Mouse (Mus musculus) stomach, embryonic 14.5 days (tissue): ENCODE measurements around the gene Armh3. TPM values are rescaled to one million over a fixed set of nuclear protein-coding genes. Genes with fewer than 3 reads are reported as not detected.

Experiments
- ATAC-seq: fragments of 200-750 bp; cut with Nextera tagmentation; 2 replicates; pipeline ENCODE4 v1.8.0; 2017; ENCODE audit warnings: low read depth, moderate TSS enrichment; ENCODE audit not compliant: insufficient number of reproducible peaks, insufficient read depth, low FRiP score
- H3K27ac ChIP-seq: fragments of 300-500 bp; sonication (generic); 2 replicates; pipeline ENCODE4 v1.5.1; 2014; ENCODE audit warnings: mild to moderate bottlenecking, low read length, moderate library complexity, mixed read lengths
- H3K27me3 ChIP-seq: fragments of 300-500 bp; sonication (generic); 2 replicates; pipeline ENCODE4 v1.6.1; 2014; ENCODE audit warnings: low read length, control low read depth, mixed read lengths; ENCODE audit not compliant: control insufficient read depth, insufficient read depth
- H3K36me3 ChIP-seq: fragments of 300-500 bp; sonication (generic); 2 replicates; pipeline ENCODE4 v1.6.1; 2014; ENCODE audit warnings: mild to moderate bottlenecking, control low read depth, low read length, moderate library complexity, mixed read lengths; ENCODE audit not compliant: control insufficient read depth, insufficient read depth
- H3K4me1 ChIP-seq: fragments of 300-500 bp; sonication (generic); 2 replicates; pipeline ENCODE4 v1.6.1; 2014; ENCODE audit warnings: low read length, control low read depth, mixed read lengths; ENCODE audit not compliant: control insufficient read depth, insufficient read depth
- H3K4me2 ChIP-seq: fragments of 300-500 bp; sonication (generic); replicated peaks from 2 replicates; pipeline ENCODE4 v1.6.1; 2014; ENCODE audit warnings: low read depth, low read length, control low read depth
- H3K4me3 ChIP-seq: fragments of 300-500 bp; sonication (generic); 2 replicates; pipeline ENCODE4 v1.5.1; 2014; ENCODE audit warnings: low read depth, low read length, control low read depth
- H3K9ac ChIP-seq: fragments of 300-500 bp; sonication (generic); replicated peaks from 2 replicates; pipeline ENCODE4 v1.6.1; 2014; ENCODE audit warnings: low read depth, mild to moderate bottlenecking, control low read depth, low read length, moderate library complexity, mixed read lengths
- H3K9me3 ChIP-seq: fragments of 300-500 bp; sonication (generic); 2 replicates; pipeline ENCODE4 v1.6.1; 2016; ENCODE audit warnings: low read depth, low read length, control low read depth; ENCODE audit not compliant: control insufficient read depth
- WGBS: fragments of 180-500 bp; shearing (Covaris S2); extraction: QIAGEN DNeasy Blood & Tissue Kit; methylation state at CpG from one replicate; pipeline ENCODE4 v1.1.7; 2014; 5-methylcytosine and 5-hydroxymethylcytosine counted together
- polyA plus RNA-seq: library from polyadenylated mRNA; unstranded; fragments of >200 nt; fragmentation: Nextera tagmentation; extraction: Ambion mirVana; gene quantifications from 2 replicates; pipeline ENCODE4 v1.2.1, GENCODE M21; 2014

The Armh3 gene
- polyA plus RNA-seq, 1 experiment from 2014 or later: 21.0 TPM

DNA sequence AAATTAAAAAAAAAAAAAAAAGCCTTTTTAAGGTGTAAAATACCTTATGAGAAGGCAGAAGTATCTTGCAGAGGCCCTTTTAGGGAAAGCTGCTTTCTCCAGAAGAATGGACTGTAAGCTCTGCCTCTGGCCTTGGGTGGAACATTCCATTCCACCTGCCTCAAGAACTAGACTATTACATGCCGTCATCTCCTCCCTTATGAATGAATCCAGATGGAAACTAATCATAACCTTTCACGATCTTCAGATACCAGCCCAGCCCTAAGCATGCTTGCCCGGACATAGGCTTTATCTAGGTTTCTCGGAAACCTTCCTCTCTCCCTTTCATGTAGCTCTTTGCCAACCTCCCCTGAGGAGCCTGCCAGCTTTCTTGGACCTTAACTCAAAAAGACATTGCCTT, 210.0 kb downstream of the Armh3 start:
- Histone ChIP-seq H3K27me3 (no peaks in the 10 kb centered on the region), H3K4me2 (no peak overlapping the region), H3K36me3 (no peaks in the 10 kb centered on the region), H3K4me1 (no peaks in the 10 kb centered on the region), H3K27ac (no peak overlapping the region), H3K4me3 (no peak overlapping the region), H3K9ac (no peak overlapping the region), H3K9me3 (no peaks in the 10 kb centered on the region)
- ATAC-seq: no peak
- WGBS: 77% methylated on average over 4 of the region's 4 CpGs

DNA sequence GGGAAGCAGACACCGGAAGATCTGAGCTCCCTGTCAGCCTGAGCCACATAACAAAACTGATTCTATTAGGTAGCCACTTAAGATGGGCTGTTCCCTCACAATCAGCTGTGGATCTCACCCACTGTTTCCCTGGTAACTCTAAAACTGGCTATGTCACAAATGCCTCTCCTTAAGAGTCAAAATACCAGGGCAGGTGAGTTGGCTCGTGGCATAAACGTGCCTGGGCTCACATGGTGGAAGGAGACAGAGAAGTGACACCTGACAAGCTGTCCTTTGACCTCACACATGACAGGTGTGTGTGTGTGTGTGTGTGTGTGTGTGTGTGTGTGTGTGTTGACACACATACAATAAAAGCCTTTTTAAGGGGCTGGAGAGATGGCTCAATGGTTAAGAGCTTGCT, 210.8 kb downstream of the Armh3 start:
- H3K9me3 ChIP-seq: no peaks in the 10 kb centered on the region
- ATAC-seq: no peak
- WGBS: 60% methylated on average over 3 of the region's 3 CpGs
- H3K36me3 ChIP-seq: no peaks in the 10 kb centered on the region
- no peak overlapping the region for H3K27ac ChIP-seq
- no peak overlapping the region for H3K9ac ChIP-seq
- H3K4me2 ChIP-seq: no peak overlapping the region
- H3K4me3 ChIP-seq: no peak overlapping the region
- H3K4me1 ChIP-seq: no peaks in the 10 kb centered on the region
- no peaks in the 10 kb centered on the region for H3K27me3 ChIP-seq

DNA sequence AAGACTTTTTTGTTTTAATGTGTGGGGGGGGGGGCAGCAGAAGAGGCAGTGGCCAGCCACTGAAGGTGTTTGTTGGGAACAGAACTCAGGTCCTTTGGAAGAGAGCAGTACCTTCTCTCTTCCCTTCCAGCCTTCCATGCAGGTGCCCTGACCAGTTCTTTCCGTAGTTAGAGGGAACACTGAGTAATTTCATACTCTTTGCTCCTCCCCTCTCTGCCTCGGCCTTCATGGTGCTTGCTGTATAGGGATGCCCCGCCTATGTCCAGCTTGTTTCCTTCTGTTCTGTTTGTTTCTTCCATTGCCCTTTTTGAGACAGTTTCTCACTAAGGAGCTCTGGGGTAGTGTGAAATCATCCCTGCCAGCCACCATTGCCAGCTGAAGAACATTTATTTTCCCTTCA, 212.8 kb downstream of the Armh3 start:
- no peak overlapping the region for H3K27ac ChIP-seq
- WGBS: 49% methylated on average over 3 of the region's 3 CpGs
- no peak overlapping the region for H3K9ac ChIP-seq
- H3K4me2 ChIP-seq: no peak overlapping the region
- H3K27me3 ChIP-seq: no peaks in the 10 kb centered on the region
- peaks cover 7% of the 10 kb centered on the region for H3K4me1 ChIP-seq
- no peak for ATAC-seq
- H3K9me3 ChIP-seq: no peaks in the 10 kb centered on the region
- no peak overlapping the region for H3K4me3 ChIP-seq
- peaks cover 3% of the 10 kb centered on the region; the same call in 1 of the 2 replicates for H3K36me3 ChIP-seq

DNA sequence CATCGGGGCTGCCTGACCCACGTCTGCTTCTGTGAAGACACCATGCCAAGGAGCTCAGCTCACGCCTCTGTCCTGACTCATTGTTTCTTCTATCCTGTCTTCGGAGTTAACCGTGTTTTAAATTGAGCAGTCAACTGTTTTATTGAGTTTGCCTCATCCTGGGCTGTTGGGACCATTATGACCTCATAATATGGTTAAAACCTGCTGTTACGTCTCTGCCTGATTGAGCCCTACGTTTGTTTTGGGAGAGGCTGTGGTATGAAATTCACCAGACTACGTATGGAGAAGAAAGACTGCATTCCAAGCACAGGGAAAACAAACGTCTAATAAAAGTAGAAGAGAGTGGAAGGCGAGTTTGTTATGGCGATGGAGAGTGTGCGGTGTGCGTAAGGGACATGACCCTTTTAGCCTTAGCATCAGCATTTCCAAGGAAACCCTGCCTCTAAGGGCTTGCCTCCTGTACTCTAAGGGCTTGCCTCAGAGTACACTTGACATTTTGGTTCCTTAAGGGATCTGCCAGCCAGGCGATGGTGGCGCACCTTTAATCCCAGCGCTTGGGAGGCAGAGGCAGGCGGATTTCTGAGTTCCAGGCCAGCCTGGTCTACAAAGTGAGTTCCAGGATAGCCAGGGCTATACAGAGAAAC, 214.2 kb downstream of the Armh3 start:
- H3K27ac ChIP-seq: peak overlapping the region; percentile 76; the same call in 1 of the 2 replicates
- H3K9ac ChIP-seq: 0 out of 2 replicates have a peak overlapping the region, but pooled peaks have one; percentile 21
- ATAC-seq: no peak
- H3K9me3 ChIP-seq: no peaks in the 10 kb centered on the region
- peaks cover 10% of the 10 kb centered on the region; the same call in 1 of the 2 replicates for H3K36me3 ChIP-seq
- H3K4me2 ChIP-seq: peak overlapping the region; percentile 63
- WGBS: 30% methylated on average over 17 of the region's 17 CpGs
- peaks cover 12% of the 10 kb centered on the region for H3K4me1 ChIP-seq
- peak overlapping the region; percentile 37 for H3K4me3 ChIP-seq
- H3K27me3 ChIP-seq: no peaks in the 10 kb centered on the region

DNA sequence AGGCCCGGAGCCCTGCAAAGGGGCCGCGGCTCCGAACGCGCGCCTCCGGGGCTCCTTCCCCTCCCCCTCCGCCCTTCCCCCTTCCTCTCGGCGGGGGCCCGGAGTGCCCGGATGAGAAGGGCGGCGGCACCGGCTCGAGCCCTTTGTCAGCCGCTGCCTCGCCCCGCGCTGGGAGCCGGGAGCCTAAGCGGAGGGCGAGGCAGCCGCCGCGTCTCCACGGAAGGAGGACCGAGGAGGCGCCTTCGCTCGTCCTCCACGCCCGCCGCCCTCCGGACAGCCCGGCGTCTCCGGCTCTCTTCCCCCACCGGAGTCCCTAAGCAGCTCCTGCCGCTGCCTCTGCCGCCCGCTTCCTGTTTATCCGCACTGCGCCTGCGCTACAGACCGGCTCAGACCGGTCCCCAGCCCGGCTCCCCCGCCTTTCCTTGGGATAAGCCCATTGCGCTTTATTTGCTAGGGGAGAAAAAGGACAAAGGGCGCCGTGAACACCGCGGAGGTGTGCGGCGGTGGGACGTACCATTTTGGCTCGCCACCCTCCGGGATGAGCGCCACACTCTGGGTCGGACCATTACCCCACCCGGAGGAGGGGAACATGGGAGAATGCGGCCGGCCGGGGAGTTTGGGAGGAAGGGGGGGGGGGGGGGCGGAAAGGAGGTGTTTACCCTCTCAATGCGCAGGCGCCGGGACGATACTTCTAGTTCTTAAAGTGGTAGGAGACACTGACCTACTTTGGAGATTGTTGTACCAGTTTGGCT, 214.9 kb downstream of the Armh3 start, which contains the start of gene Mgea5:
Gene Mgea5 (minus strand): TSS at position 657 of the 752 bp plus-strand sequence.
- H3K9me3 ChIP-seq: no peaks in the 10 kb centered on the region
- peaks cover 17% of the 10 kb centered on the region; the same call in 1 of the 2 replicates for H3K36me3 ChIP-seq
- no peaks in the 10 kb centered on the region for H3K27me3 ChIP-seq
- under 1% methylated on average over 55 of the region's 71 CpGs for WGBS
- peak; percentile 97 for ATAC-seq
- peaks cover 12% of the 10 kb centered on the region for H3K4me1 ChIP-seq
- peak within 1 kb of the TSS; percentile 63 for H3K4me2 ChIP-seq
- H3K27ac ChIP-seq: peak within 1 kb of the TSS; percentile 94
- H3K4me3 ChIP-seq: peak within 1 kb of the TSS; percentile 76
- H3K9ac ChIP-seq: peak within 1 kb of the TSS; percentile 92

DNA sequence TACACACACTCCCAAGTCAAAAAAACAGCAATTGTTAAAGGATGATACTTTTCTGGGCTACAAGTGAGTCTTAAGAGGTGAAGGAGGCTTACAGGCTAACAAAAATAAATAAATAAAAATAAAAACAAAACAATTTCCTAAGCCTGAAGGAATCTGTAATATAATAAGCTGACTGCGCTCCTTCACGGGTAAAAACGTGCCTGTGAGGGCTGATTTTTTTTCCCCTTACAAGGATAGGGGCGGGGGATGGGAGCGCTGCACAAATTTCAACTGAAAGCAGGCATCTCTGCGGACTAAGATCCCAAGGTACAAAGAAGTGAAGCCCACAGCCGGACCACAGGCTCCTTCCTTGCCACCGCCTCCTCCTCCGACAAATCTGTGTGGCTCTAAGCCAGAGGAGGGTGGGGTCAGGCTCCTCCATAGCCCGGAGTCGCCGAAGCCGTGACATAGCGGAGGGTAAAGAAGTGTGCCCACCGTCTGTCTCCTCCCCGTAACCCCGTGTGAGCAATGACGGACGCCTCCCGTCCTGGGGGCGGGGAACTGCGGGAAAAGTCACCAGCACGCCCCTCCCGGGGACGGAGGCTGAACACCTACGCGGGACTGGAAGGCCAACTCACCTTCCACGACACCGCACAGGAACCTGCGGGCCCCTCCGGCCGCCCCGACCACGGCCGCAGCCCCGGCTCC, 215.8 kb downstream of the Armh3 start:
- Histone ChIP-seq H3K4me1 (peaks cover 12% of the 10 kb centered on the region), H3K4me2 (peak overlapping the region; percentile 58), H3K27me3 (no peaks in the 10 kb centered on the region), H3K9ac (peak overlapping the region; percentile 92), H3K27ac (peak overlapping the region; percentile 94), H3K9me3 (no peaks in the 10 kb centered on the region), H3K36me3 (peaks cover 26% of the 10 kb centered on the region; the same call in 1 of the 2 replicates), H3K4me3 (peak overlapping the region; percentile 76)
- peak; percentile 47 for ATAC-seq
- WGBS: under 1% methylated on average over 35 of the region's 36 CpGs

DNA sequence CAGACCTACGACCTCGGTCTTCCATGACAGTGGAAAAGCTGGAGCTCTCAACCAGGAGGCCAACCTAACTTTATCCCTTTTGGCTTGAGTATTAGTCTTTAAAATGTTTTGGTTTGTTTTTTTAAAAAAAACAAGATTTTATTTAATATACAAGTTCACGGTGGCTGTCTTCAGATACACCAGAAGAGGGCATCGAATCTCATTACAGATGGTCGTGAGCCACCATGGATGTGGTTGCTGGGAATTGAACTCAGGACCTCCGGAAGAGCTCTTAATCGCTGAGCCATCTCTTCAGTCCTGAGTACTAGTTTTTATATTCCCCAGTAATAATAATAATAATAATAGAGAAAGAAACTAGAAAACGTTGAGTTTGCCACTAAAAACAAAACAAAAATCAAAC, 216.6 kb downstream of the Armh3 start:
- Histone ChIP-seq H3K27ac (no peak overlapping the region), H3K27me3 (no peaks in the 10 kb centered on the region), H3K9me3 (no peaks in the 10 kb centered on the region), H3K4me2 (peak overlapping the region; percentile 58), H3K4me3 (peak overlapping the region; percentile 76), H3K4me1 (peaks cover 12% of the 10 kb centered on the region), H3K9ac (no peak overlapping the region), H3K36me3 (peaks cover 26% of the 10 kb centered on the region; the same call in 1 of the 2 replicates)
- 61% methylated on average over 8 of the region's 8 CpGs for WGBS
- ATAC-seq: no peak

DNA sequence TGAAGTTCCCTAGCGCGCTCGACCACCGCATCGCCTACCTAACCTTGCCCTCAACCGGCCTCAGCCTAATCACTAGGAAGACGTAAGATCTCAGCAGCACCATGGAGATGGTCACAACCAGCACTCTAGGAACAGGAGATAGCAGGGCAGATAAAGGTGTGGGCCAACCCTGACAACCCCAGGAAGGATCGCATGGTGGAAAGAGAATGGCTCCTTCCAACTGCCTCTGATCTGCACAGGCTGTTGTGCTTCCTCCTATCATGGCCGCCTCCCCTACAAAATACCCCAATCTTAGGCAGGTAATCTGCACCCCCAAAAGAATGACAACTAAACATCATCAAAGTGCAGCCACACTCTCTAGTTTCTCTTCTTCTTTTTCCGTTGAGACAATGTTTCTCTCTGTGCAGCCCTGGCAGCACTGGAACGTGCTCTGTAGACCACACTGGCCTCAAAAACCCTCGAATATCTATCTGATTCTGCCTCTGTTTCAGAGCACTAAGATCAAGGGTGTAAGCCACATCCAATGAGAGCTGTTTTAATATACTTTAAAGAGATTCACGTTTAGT, 217.9 kb downstream of the Armh3 start:
- Histone ChIP-seq H3K9ac (no peak overlapping the region), H3K4me1 (peaks cover 12% of the 10 kb centered on the region), H3K4me2 (peak overlapping the region; percentile 8; the same call in 1 of the 2 replicates), H3K27ac (no peak overlapping the region), H3K4me3 (no peak overlapping the region), H3K9me3 (no peaks in the 10 kb centered on the region), H3K36me3 (peaks cover 34% of the 10 kb centered on the region; the same call in 1 of the 2 replicates), H3K27me3 (no peaks in the 10 kb centered on the region)
- WGBS: 88% methylated on average over 13 of the region's 13 CpGs
- no peak for ATAC-seq
